Mouse (Mus musculus) gastrocnemius, adult 8-10 months (tissue): ENCODE results near the gene Ahcyl2. TPM values are rescaled to one million over a fixed set of nuclear protein-coding genes. Genes with fewer than 3 reads are reported as not detected.

Experiments
- DNase-seq, 2 experiments: peaks; one replicate each; pipeline ENCODE4 v3.0.0; 2022; ENCODE audit warnings: low spot score in 2 of 2
- total RNA-seq, 4 experiments: library from RNA; stranded (reverse); gene quantifications; 2 replicates each; pipeline ENCODE4 v1.2.4; 2022

Gene Ahcyl2
- total RNA-seq, 4 experiments from 2014 or later = 16.6 to 23.1 (median 19.7) TPM

GRCm38 (mm10) chr6:29770672-29771321 is 3.0 kb downstream of the Ahcyl2 start:
- DNase-seq = no peak

GRCm38 (mm10) chr6:29772236-29772635 is 4.4 kb downstream of the Ahcyl2 start:
- DNase-seq = no peak

GRCm38 (mm10) chr6:29774161-29774560 is 6.3 kb downstream of the Ahcyl2 start:
- DNase-seq = no peak

GRCm38 (mm10) chr6:29775609-29776008 is 7.8 kb downstream of the Ahcyl2 start:
- peak in 1 of 2 experiments; percentile 45 for DNase-seq

GRCm38 (mm10) chr6:29776542-29777237 is 8.9 kb downstream of the Ahcyl2 start:
- no peak for DNase-seq

GRCm38 (mm10) chr6:29777238-29777555 is 9.4 kb downstream of the Ahcyl2 start:
- no peak for DNase-seq

GRCm38 (mm10) chr6:29780082-29780481 is 12.3 kb downstream of the Ahcyl2 start:
- DNase-seq = no peak

- no peak for DNase-seq
These were observed 12.8 kb downstream of the Ahcyl2 start for GRCm38 (mm10) chr6:29780571-29780970.

GRCm38 (mm10) chr6:29782239-29782638 is 14.4 kb downstream of the Ahcyl2 start:
- DNase-seq = no peak

- DNase-seq = no peak
These were observed 16.1 kb downstream of the Ahcyl2 start for GRCm38 (mm10) chr6:29783960-29784359.

GRCm38 (mm10) chr6:29784413-29785021 is 16.7 kb downstream of the Ahcyl2 start:
- DNase-seq = no peak

- no peak for DNase-seq
These were observed 17.9 kb downstream of the Ahcyl2 start for GRCm38 (mm10) chr6:29785759-29786158.

GRCm38 (mm10) chr6:29788779-29789350 is 21.1 kb downstream of the Ahcyl2 start:
- DNase-seq = no peak

GRCm38 (mm10) chr6:29790014-29790698 is 22.3 kb downstream of the Ahcyl2 start:
- DNase-seq = no peak

- no peak for DNase-seq
These were observed 25.7 kb downstream of the Ahcyl2 start for GRCm38 (mm10) chr6:29793520-29793919.

- DNase-seq = no peak
These were observed 26.8 kb downstream of the Ahcyl2 start for GRCm38 (mm10) chr6:29794582-29794981.

- no peak for DNase-seq
These were observed 35.2 kb downstream of the Ahcyl2 start for GRCm38 (mm10) chr6:29802979-29803378.

GRCm38 (mm10) chr6:29804006-29804405 is 36.2 kb downstream of the Ahcyl2 start:
- DNase-seq = no peak

GRCm38 (mm10) chr6:29805381-29805780 is 37.6 kb downstream of the Ahcyl2 start:
- no peak for DNase-seq

GRCm38 (mm10) chr6:29812076-29812475 is 44.3 kb downstream of the Ahcyl2 start:
- no peak for DNase-seq

GRCm38 (mm10) chr6:29812651-29813050 is 44.8 kb downstream of the Ahcyl2 start:
- DNase-seq = no peak

- DNase-seq = no peak
These were observed 46.8 kb downstream of the Ahcyl2 start for GRCm38 (mm10) chr6:29814616-29815015.
